ENCODE assay signal across 9 mouse cellular contexts in genomic region chr3:30603256-30603655, GRCm38 (mm10). TPM values are rescaled to one million over a fixed set of nuclear protein-coding genes. Genes with fewer than 3 reads are reported as not detected.
DNase-seq lines count a peak whose midpoint lies in the region; ATAC-seq and TF ChIP-seq lines count a peak whose summit lies in the region.
"Had no signal": no experiment of that assay in that cellular context is flagged by ENCODE, and none has a peak within 500 bp of the region (broad histone marks: within the 10 kb centered on the region; RNA-seq: fewer than 3 reads in every experiment).

No protein-coding gene starts in this region.

- H3K4me3 ChIP-seq in heart, postnatal 0 days (ENCODE audit: low read depth, low read length) = peak overlapping the region; percentile 95
- H3K4me3 ChIP-seq in bone marrow macrophage, adult 2 months (ENCODE audit: insufficient read depth, low read length) = peak overlapping the region; percentile 68
- H3K4me3 ChIP-seq in hindbrain, embryonic 13.5 days = peak overlapping the region; percentile 92
- peak overlapping the region; percentile 92 for H3K4me3 ChIP-seq in midbrain, embryonic 13.5 days (replicated peaks)

- no peak for TF ChIP-seq CTCF in heart, postnatal 0 days (IDR thresholded peaks at IDR 0.05; ENCODE audit: low read depth)
- no peak for TF ChIP-seq CTCF in bone marrow macrophage, adult 2 months (IDR thresholded peaks at IDR 0.05; ENCODE audit: low read depth, low read length)

- no peak for TF ChIP-seq EP300 in heart, postnatal 0 days (IDR thresholded peaks at IDR 0.05; ENCODE audit: low read depth)

- 38% methylated on average over 10 of the region's 10 CpGs for WGBS in heart, postnatal 0 days
- WGBS in hindbrain, embryonic 13.5 days = 35% methylated on average over 10 of the region's 10 CpGs
- WGBS in midbrain, embryonic 13.5 days = 28% methylated on average over 10 of the region's 10 CpGs

- no peaks in the 10 kb centered on the region for H3K9me3 ChIP-seq in heart, postnatal 0 days (replicated peaks; ENCODE audit: control insufficient read depth, low read length)
- H3K9me3 ChIP-seq in hindbrain, embryonic 13.5 days = no peaks in the 10 kb centered on the region
- no peaks in the 10 kb centered on the region for H3K9me3 ChIP-seq in midbrain, embryonic 13.5 days

- intact Hi-C loops in heart, postnatal 14 days (cut with DNase I) = loop anchor here (5.0 kb wide), 1 partner anchor 189 kb away; the partner anchor contains the start of gene Sec62

- H3K36me3 ChIP-seq in heart, postnatal 0 days (replicated peaks; ENCODE audit: control insufficient read depth, insufficient read depth, low read length) = peaks cover 36% of the 10 kb centered on the region
- H3K36me3 ChIP-seq in hindbrain, embryonic 13.5 days = peaks cover 28% of the 10 kb centered on the region
- H3K36me3 ChIP-seq in midbrain, embryonic 13.5 days = peaks cover 27% of the 10 kb centered on the region

- peak overlapping the region; percentile 75 for H3K4me2 ChIP-seq in heart, postnatal 0 days (ENCODE audit: low read depth, low read length)
- peak overlapping the region; percentile 76 for H3K4me2 ChIP-seq in hindbrain, embryonic 13.5 days
- H3K4me2 ChIP-seq in midbrain, embryonic 13.5 days (replicated peaks) = peak overlapping the region; percentile 83

- no peak for DNase-seq in heart, postnatal 0 days (ENCODE audit: low spot score)
- DNase-seq in heart, postnatal 14 days = no peak
- DNase-seq in right cerebral cortex, postnatal 4 days = no peak
- no peak for DNase-seq in spleen, adult 18-20 months
- no peak for DNase-seq in frontal cortex, postnatal 10 days (ENCODE audit: low spot score in 2 of 2)

- no peaks in the 10 kb centered on the region for H3K27me3 ChIP-seq in heart, postnatal 0 days (ENCODE audit: control insufficient read depth, insufficient read depth, low read length)
- H3K27me3 ChIP-seq in hindbrain, embryonic 13.5 days = peaks cover 3% of the 10 kb centered on the region; the same call in 1 of the 2 replicates
- peaks cover 8% of the 10 kb centered on the region; the same call in 1 of the 2 replicates for H3K27me3 ChIP-seq in midbrain, embryonic 13.5 days
- H3K27me3 ChIP-seq: Patski had no signal

- peaks cover 12% of the 10 kb centered on the region for H3K4me1 ChIP-seq in heart, postnatal 0 days (ENCODE audit: control insufficient read depth, insufficient read depth)
- H3K4me1 ChIP-seq in bone marrow macrophage, adult 2 months (ENCODE audit: control insufficient read depth, insufficient read depth, low read length) = peaks cover 8% of the 10 kb centered on the region; the same call in 1 of the 2 replicates
- peaks cover 42% of the 10 kb centered on the region for H3K4me1 ChIP-seq in hindbrain, embryonic 13.5 days (replicated peaks)
- H3K4me1 ChIP-seq in midbrain, embryonic 13.5 days (replicated peaks) = peaks cover 36% of the 10 kb centered on the region

- ATAC-seq in heart, postnatal 0 days (ENCODE audit: insufficient read depth, low read depth) = no peak
- ATAC-seq in hindbrain, embryonic 13.5 days (ENCODE audit: low FRiP score) = no peak
- ATAC-seq in midbrain, embryonic 13.5 days = no peak

- peak overlapping the region; percentile 94 for H3K9ac ChIP-seq in heart, postnatal 0 days (replicated peaks; ENCODE audit: low read depth, low read length)
- peak overlapping the region; percentile 84 for H3K9ac ChIP-seq in hindbrain, embryonic 13.5 days
- H3K9ac ChIP-seq in midbrain, embryonic 13.5 days (replicated peaks) = peak overlapping the region; percentile 90

- H3K27ac ChIP-seq in heart, postnatal 0 days (ENCODE audit: low read depth) = peak overlapping the region; percentile 98; the same call in 1 of the 2 replicates
- H3K27ac ChIP-seq in bone marrow macrophage, adult 2 months (ENCODE audit: insufficient read depth, low read depth, low read length) = no peak overlapping the region
- peak overlapping the region; percentile 97; the same call in 1 of the 2 replicates for H3K27ac ChIP-seq in hindbrain, embryonic 13.5 days
- H3K27ac ChIP-seq in midbrain, embryonic 13.5 days = no peak overlapping the region

- TF ChIP-seq POLR2A in bone marrow macrophage, adult 2 months (IDR thresholded peaks at IDR 0.05; ENCODE audit: borderline replicate concordance, low read depth, low read length) = no peak

RNA-seq across cellular contexts. Expression of gene Mynn, which starts 1.4 kb away (rescaled TPM):
- 14.9 and 18.3 TPM in 2 replicates for total RNA-seq in heart, postnatal 0 days (2014; rRNA removed; ENCODE audit: low replicate concordance)
- 15.1 and 17.2 TPM in 2 replicates for polyA plus RNA-seq in heart, postnatal 0 days (2015; fragmentation: Nextera tagmentation; extraction: Ambion mirVana)
- 10 to 100 TPM; 13.9 to 18.4 TPM for total RNA-seq in heart, postnatal 14 days (2021)
- polyA plus RNA-seq in bone marrow macrophage, adult 2 months (2012; ENCODE audit: insufficient read depth, insufficient read length, missing spikeins) = 11.2 and 13.5 TPM in 2 replicates
- 34.6 and 35.0 TPM in 2 replicates for polyA plus RNA-seq in hindbrain, embryonic 13.5 days (2015; fragmentation: Nextera tagmentation; extraction: Ambion mirVana)
- polyA plus RNA-seq in midbrain, embryonic 13.5 days (2015; fragmentation: Nextera tagmentation; extraction: Ambion mirVana) = 35.4 and 39.6 TPM in 2 replicates

RNA-seq across cellular contexts. Expression of gene Actrt3, which starts 3.5 kb away (rescaled TPM):
- not detected in 2 replicates for total RNA-seq in heart, postnatal 0 days (2014; rRNA removed; ENCODE audit: low replicate concordance)
- polyA plus RNA-seq in heart, postnatal 0 days (2015; fragmentation: Nextera tagmentation; extraction: Ambion mirVana) = not detected in 2 replicates
- total RNA-seq in heart, postnatal 14 days (2021) = not detected
- not detected in 2 replicates for polyA plus RNA-seq in bone marrow macrophage, adult 2 months (2012; ENCODE audit: insufficient read depth, insufficient read length, missing spikeins)
- polyA plus RNA-seq in hindbrain, embryonic 13.5 days (2015; fragmentation: Nextera tagmentation; extraction: Ambion mirVana) = 0.25 and 0.28 TPM in 2 replicates
- 0.17 and 0.23 TPM in 2 replicates for polyA plus RNA-seq in midbrain, embryonic 13.5 days (2015; fragmentation: Nextera tagmentation; extraction: Ambion mirVana)

RNA-seq across cellular contexts. Expression of gene Lrriq4, which starts 41.1 kb away (rescaled TPM):
- not detected in 2 replicates for total RNA-seq in heart, postnatal 0 days (2014; rRNA removed; ENCODE audit: low replicate concordance)
- polyA plus RNA-seq in heart, postnatal 0 days (2015; fragmentation: Nextera tagmentation; extraction: Ambion mirVana) = not detected in 2 replicates
- not detected for total RNA-seq in heart, postnatal 14 days (2021)
- not detected in 2 replicates for polyA plus RNA-seq in bone marrow macrophage, adult 2 months (2012; ENCODE audit: insufficient read depth, insufficient read length, missing spikeins)
- 0.06 TPM in 1 of 2 replicates, not detected in the other for polyA plus RNA-seq in hindbrain, embryonic 13.5 days (2015; fragmentation: Nextera tagmentation; extraction: Ambion mirVana)
- not detected in 2 replicates for polyA plus RNA-seq in midbrain, embryonic 13.5 days (2015; fragmentation: Nextera tagmentation; extraction: Ambion mirVana)
- polyA plus RNA-seq: Patski had no signal

RNA-seq across cellular contexts. Expression of gene Lrrc34, which starts 44.4 kb away (rescaled TPM):
- not detected in 2 replicates for total RNA-seq in heart, postnatal 0 days (2014; rRNA removed; ENCODE audit: low replicate concordance)
- 0.18 and 0.45 TPM in 2 replicates for polyA plus RNA-seq in heart, postnatal 0 days (2015; fragmentation: Nextera tagmentation; extraction: Ambion mirVana)
- total RNA-seq in heart, postnatal 14 days (2021) = not detected
- polyA plus RNA-seq in bone marrow macrophage, adult 2 months (2012; ENCODE audit: insufficient read depth, insufficient read length, missing spikeins) = not detected in 2 replicates
- 1.8 and 2.4 TPM in 2 replicates for polyA plus RNA-seq in hindbrain, embryonic 13.5 days (2015; fragmentation: Nextera tagmentation; extraction: Ambion mirVana)
- polyA plus RNA-seq in midbrain, embryonic 13.5 days (2015; fragmentation: Nextera tagmentation; extraction: Ambion mirVana) = 0.93 and 1.2 TPM in 2 replicates

RNA-seq across cellular contexts. Expression of gene Mecom, which starts 55.4 kb away (rescaled TPM):
- total RNA-seq in heart, postnatal 0 days (2014; rRNA removed; ENCODE audit: low replicate concordance) = 18.9 and 29.6 TPM in 2 replicates
- 8.4 and 8.5 TPM in 2 replicates for polyA plus RNA-seq in heart, postnatal 0 days (2015; fragmentation: Nextera tagmentation; extraction: Ambion mirVana)
- 10 to 100 TPM; 21.8 to 28.1 TPM for total RNA-seq in heart, postnatal 14 days (2021)
- not detected in 2 replicates for polyA plus RNA-seq in bone marrow macrophage, adult 2 months (2012; ENCODE audit: insufficient read depth, insufficient read length, missing spikeins)
- 12.3 and 18.4 TPM in 2 replicates for polyA plus RNA-seq in hindbrain, embryonic 13.5 days (2015; fragmentation: Nextera tagmentation; extraction: Ambion mirVana)
- polyA plus RNA-seq in midbrain, embryonic 13.5 days (2015; fragmentation: Nextera tagmentation; extraction: Ambion mirVana) = 11.1 and 13.4 TPM in 2 replicates

Comparison
In these comparisons a context has a peak if more than half of its experiments do, and no peak if none do; other contexts are left out.
1. H3K27ac ChIP-seq: peak in heart, postnatal 0 days (single experiment) and hindbrain, embryonic 13.5 days (single experiment); none in bone marrow macrophage, adult 2 months (single experiment) and midbrain, embryonic 13.5 days (single experiment).
2. Peak in every context shown above with its lines, with median percentiles within 50 percentile points of each other: H3K4me2 ChIP-seq, H3K4me3 ChIP-seq and H3K9ac ChIP-seq.